Mouse (Mus musculus) megakaryocyte, embryonic 14.5 days (primary cell): Measurements from ENCODE around the gene Pard3.

Experiments
- FLI1 ChIP-seq: IDR thresholded peaks from 2 replicates; pipeline ENCODE4 v1.6.1; 2012; ENCODE audit warnings: low read length, inconsistent platforms, mixed read lengths
- GATA1 ChIP-seq: IDR thresholded peaks from 3 replicates; pipeline ENCODE4 v1.6.1; 2012; ENCODE audit warnings: mixed read lengths, low read length, inconsistent platforms, borderline replicate concordance

- TF ChIP-seq GATA1 (no peak), FLI1 (no peak)
Measured at GRCm38 (mm10) chr8:127335216-127335615, 271.5 kb downstream of the Pard3 start.
